Mouse (Mus musculus): ENCODE data around the gene Erbin. TPM values are rescaled to one million over a fixed set of nuclear protein-coding genes. Genes with fewer than 3 reads are reported as not detected.

Erbin gene
- polyA plus RNA-seq, 1 experiment from 2014 or later = 24.9 TPM

- Histone ChIP-seq H3K27ac (no peak overlapping the region), H3K4me2 (no peak overlapping the region), H3K9me3 (no peaks in the 10 kb centered on the region), H3K9ac (replicated peaks) (no peak overlapping the region), H3K4me3 (replicated peaks) (no peak overlapping the region), H3K27me3 (no peaks in the 10 kb centered on the region), H3K4me1 (replicated peaks) (0 out of 2 replicates have a peak, but pooled peaks cover 5% of the 10 kb centered on the region), H3K36me3 (no peaks in the 10 kb centered on the region)
- no peak for ATAC-seq (ENCODE audit: insufficient number of reproducible peaks, insufficient read depth, low FRiP score, low TSS enrichment, low read depth)
- WGBS = 50% methylated on average over 6 of the region's 6 CpGs
Observed at GRCm38 (mm10) chr13:103806210-103806851, 114.0 kb downstream of the Erbin start.

- 63% methylated on average over 5 of the region's 5 CpGs for WGBS
- Histone ChIP-seq H3K9ac (replicated peaks) (no peak overlapping the region), H3K27me3 (no peaks in the 10 kb centered on the region), H3K4me1 (replicated peaks) (0 out of 2 replicates have a peak, but pooled peaks cover 5% of the 10 kb centered on the region), H3K4me2 (no peak overlapping the region), H3K9me3 (no peaks in the 10 kb centered on the region), H3K4me3 (replicated peaks) (no peak overlapping the region), H3K36me3 (no peaks in the 10 kb centered on the region), H3K27ac (no peak overlapping the region)
- ATAC-seq (ENCODE audit: insufficient number of reproducible peaks, insufficient read depth, low FRiP score, low TSS enrichment, low read depth) = no peak
Observed at GRCm38 (mm10) chr13:103803721-103804120, 116.6 kb downstream of the Erbin start.

- Histone ChIP-seq H3K4me2 (no peak overlapping the region), H3K36me3 (no peaks in the 10 kb centered on the region)
Observed at GRCm38 (mm10) chr13:103801021-103801420, 119.3 kb downstream of the Erbin start.

GRCm38 (mm10) chr13:103794688-103795543 is 125.4 kb downstream of the Erbin start:
- H3K4me1 ChIP-seq (replicated peaks) = no peaks in the 10 kb centered on the region
- H3K9me3 ChIP-seq = no peaks in the 10 kb centered on the region
- 83% methylated on average over 9 of the region's 9 CpGs for WGBS
- H3K4me2 ChIP-seq = no peak overlapping the region
- no peak for ATAC-seq (ENCODE audit: insufficient number of reproducible peaks, insufficient read depth, low FRiP score, low TSS enrichment, low read depth)
- H3K4me3 ChIP-seq (replicated peaks) = no peak overlapping the region
- H3K27me3 ChIP-seq = no peaks in the 10 kb centered on the region
- no peak overlapping the region for H3K27ac ChIP-seq
- no peak overlapping the region for H3K9ac ChIP-seq (replicated peaks)
- no peaks in the 10 kb centered on the region for H3K36me3 ChIP-seq

More at GRCm38 (mm10) chr13:103801021-103801420, 119.3 kb downstream of the Erbin start:
- WGBS = 94% methylated on average over 1 of the region's 1 CpGs
- H3K4me1 ChIP-seq (replicated peaks) = no peaks in the 10 kb centered on the region
- no peaks in the 10 kb centered on the region for H3K27me3 ChIP-seq
- no peak overlapping the region for H3K27ac ChIP-seq
- ATAC-seq (ENCODE audit: insufficient number of reproducible peaks, insufficient read depth, low FRiP score, low TSS enrichment, low read depth) = no peak
- H3K4me3 ChIP-seq (replicated peaks) = no peak overlapping the region
- no peak overlapping the region for H3K9ac ChIP-seq (replicated peaks)
- no peaks in the 10 kb centered on the region for H3K9me3 ChIP-seq

- Histone ChIP-seq H3K9me3 (no peaks in the 10 kb centered on the region), H3K36me3 (no peaks in the 10 kb centered on the region), H3K27ac (no peak overlapping the region), H3K4me1 (replicated peaks) (peaks cover under 1% of the 10 kb centered on the region; the same call in 1 of the 2 replicates), H3K4me2 (peak overlapping the region; percentile 19; the same call in 1 of the 2 replicates), H3K27me3 (0 out of 2 replicates have a peak, but pooled peaks cover 3% of the 10 kb centered on the region), H3K9ac (replicated peaks) (no peak overlapping the region), H3K4me3 (replicated peaks) (no peak overlapping the region)
- 33% methylated on average over 11 of the region's 11 CpGs for WGBS
- 0 out of 2 replicates have a peak, but pooled peaks have one; percentile 28 for ATAC-seq (ENCODE audit: insufficient number of reproducible peaks, insufficient read depth, low FRiP score, low TSS enrichment, low read depth)
Observed at GRCm38 (mm10) chr13:103779922-103780585, 140.3 kb downstream of the Erbin start.

GRCm38 (mm10) chr13:103777126-103777525 is 143.2 kb downstream of the Erbin start:
- Histone ChIP-seq H3K9me3 (no peaks in the 10 kb centered on the region), H3K9ac (replicated peaks) (no peak overlapping the region), H3K27me3 (no peaks in the 10 kb centered on the region), H3K27ac (no peak overlapping the region), H3K4me2 (no peak overlapping the region), H3K4me1 (replicated peaks) (peaks cover 15% of the 10 kb centered on the region), H3K4me3 (replicated peaks) (no peak overlapping the region), H3K36me3 (no peaks in the 10 kb centered on the region)
- no peak for ATAC-seq (ENCODE audit: insufficient number of reproducible peaks, insufficient read depth, low FRiP score, low TSS enrichment, low read depth)
- WGBS = 69% methylated on average over 8 of the region's 8 CpGs

- Histone ChIP-seq H3K4me1 (replicated peaks) (peaks cover 27% of the 10 kb centered on the region), H3K4me3 (replicated peaks) (peak within 1 kb of the TSS; percentile 64), H3K9ac (replicated peaks) (peak within 1 kb of the TSS; percentile 83), H3K27ac (peak within 1 kb of the TSS; percentile 98), H3K9me3 (no peaks in the 10 kb centered on the region), H3K4me2 (peak within 1 kb of the TSS; percentile 69), H3K27me3 (no peaks in the 10 kb centered on the region), H3K36me3 (peaks cover 3% of the 10 kb centered on the region; the same call in 1 of the 2 replicates)
- WGBS = under 1% methylated on average over 81 of the region's 81 CpGs
- peak; percentile 92 for ATAC-seq (ENCODE audit: insufficient number of reproducible peaks, insufficient read depth, low FRiP score, low TSS enrichment, low read depth)
Observed at GRCm38 (mm10) chr13:103774119-103774757, 146.1 kb downstream of the Erbin start, which contains the start of gene Srek1. Gene Srek1 (minus strand): TSS chr13:103774608.

GRCm38 (mm10) chr13:103773407-103774118 is 146.8 kb downstream of the Erbin start:
- peak overlapping the region; percentile 69 for H3K4me2 ChIP-seq
- peak; percentile 61 for ATAC-seq (ENCODE audit: insufficient number of reproducible peaks, insufficient read depth, low FRiP score, low TSS enrichment, low read depth)
- peak overlapping the region; percentile 98 for H3K27ac ChIP-seq
- no peaks in the 10 kb centered on the region for H3K27me3 ChIP-seq
- no peaks in the 10 kb centered on the region for H3K9me3 ChIP-seq
- H3K9ac ChIP-seq (replicated peaks) = peak overlapping the region; percentile 83
- H3K36me3 ChIP-seq = peaks cover 3% of the 10 kb centered on the region; the same call in 1 of the 2 replicates
- H3K4me1 ChIP-seq (replicated peaks) = peaks cover 27% of the 10 kb centered on the region
- peak overlapping the region; percentile 64 for H3K4me3 ChIP-seq (replicated peaks)
- WGBS = 2% methylated on average over 36 of the region's 36 CpGs

GRCm38 (mm10) chr13:103772917-103773316 is 147.4 kb downstream of the Erbin start:
- Histone ChIP-seq H3K36me3 (peaks cover 3% of the 10 kb centered on the region; the same call in 1 of the 2 replicates), H3K27ac (no peak overlapping the region), H3K4me1 (replicated peaks) (peaks cover 27% of the 10 kb centered on the region), H3K9me3 (no peaks in the 10 kb centered on the region), H3K4me2 (peak overlapping the region; percentile 69), H3K4me3 (replicated peaks) (peak overlapping the region; percentile 64), H3K27me3 (no peaks in the 10 kb centered on the region), H3K9ac (replicated peaks) (peak overlapping the region; percentile 83; the same call in 1 of the 2 replicates)
- no peak for ATAC-seq (ENCODE audit: insufficient number of reproducible peaks, insufficient read depth, low FRiP score, low TSS enrichment, low read depth)
- 56% methylated on average over 5 of the region's 5 CpGs for WGBS

GRCm38 (mm10) chr13:103770821-103771220 is 149.5 kb downstream of the Erbin start:
- Histone ChIP-seq H3K9ac (replicated peaks) (no peak overlapping the region), H3K4me2 (no peak overlapping the region), H3K27ac (no peak overlapping the region), H3K36me3 (peaks cover 18% of the 10 kb centered on the region), H3K27me3 (no peaks in the 10 kb centered on the region), H3K9me3 (no peaks in the 10 kb centered on the region), H3K4me3 (replicated peaks) (no peak overlapping the region), H3K4me1 (replicated peaks) (peaks cover 27% of the 10 kb centered on the region)
- no peak for ATAC-seq (ENCODE audit: insufficient number of reproducible peaks, insufficient read depth, low FRiP score, low TSS enrichment, low read depth)

All from limb, embryonic 12.5 days (tissue).